Mouse (Mus musculus): Measurements from ENCODE around the gene Galnt18.

DNA sequence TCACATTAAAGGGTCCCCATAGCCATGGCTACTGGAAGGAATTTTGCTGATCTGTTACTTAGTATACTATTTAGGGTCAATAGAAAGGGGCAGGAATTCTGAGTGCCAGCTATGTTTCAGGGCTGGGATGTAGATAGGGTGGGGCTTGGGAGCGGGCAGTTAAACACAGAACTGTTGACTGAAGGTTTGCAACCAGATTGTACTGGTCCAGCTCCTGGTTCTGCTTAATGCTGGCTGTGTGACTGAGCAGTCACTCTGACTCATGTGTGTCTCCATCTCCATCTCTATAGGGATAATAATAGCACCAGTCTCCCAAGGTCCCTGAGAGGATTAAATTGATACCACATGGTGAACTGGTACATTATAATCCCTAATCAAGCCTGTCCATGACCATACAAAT, 258.9 kb downstream of the Galnt18 start:
- no peak for TF ChIP-seq CTCF (IDR thresholded peaks at IDR 0.05; ENCODE audit: extremely low read depth, insufficient read depth, low read length)
- TF ChIP-seq POLR2A (IDR thresholded peaks at IDR 0.05; ENCODE audit: extremely low read depth, insufficient read depth, low read length) = no peak

Measured in cortical plate, adult 2 months (tissue).